Mouse (Mus musculus) MEL (cell line): ENCODE data around the gene Zfp74. TPM values are rescaled to one million over a fixed set of nuclear protein-coding genes. Genes with fewer than 3 reads are reported as not detected.

Experiments used
- DNase-seq: peaks from one replicate; pipeline ENCODE4 v3.0.0; 2011; ENCODE audit warnings: low read depth, low spot score
- H3K27ac ChIP-seq: 2 replicates; pipeline ENCODE4 v1.5.1; 2012; ENCODE audit warnings: low read depth, mild to moderate bottlenecking, control low read depth, low read length, moderate library complexity; ENCODE audit not compliant: control insufficient read depth
- H3K27me3 ChIP-seq, 2 experiments: fragments of 150-350 bp in 1 of 2; sonication (generic) in 1 of 2; 2 replicates each; pipeline ENCODE4 v1.6.1; 2012; ENCODE audit warnings: low read length in 2 of 2, mild to moderate bottlenecking in 2 of 2, improper control_type of control experiment in 1 of 2, moderate library complexity in 1 of 2; ENCODE audit not compliant: insufficient read depth in 2 of 2, control insufficient read depth in 1 of 2
- H3K36me3 ChIP-seq, 2 experiments: 2 replicates each; pipeline ENCODE4 v1.6.1; 2012 to 2014; ENCODE audit warnings: low read length in 2 of 2, improper control_type of control experiment in 1 of 2, inconsistent platforms in 1 of 2, mild to moderate bottlenecking in 1 of 2; ENCODE audit not compliant: insufficient read depth in 2 of 2, control insufficient read depth in 1 of 2
- H3K4me1 ChIP-seq, 2 experiments: fragments of 150-350 bp in 1 of 2; sonication (generic) in 1 of 2; 2 replicates each; pipeline ENCODE4 v1.6.1; 2012; ENCODE audit warnings: low read length in 2 of 2, improper control_type of control experiment in 1 of 2, mild to moderate bottlenecking in 1 of 2; ENCODE audit not compliant: insufficient read depth in 2 of 2, control insufficient read depth in 1 of 2
- H3K4me3 ChIP-seq, 2 experiments: fragments of 150-350 bp in 1 of 2; sonication (generic) in 1 of 2; 2 replicates each; pipeline ENCODE4 v1.5.1; 2012; ENCODE audit warnings: low read depth in 2 of 2, low read length in 2 of 2, mild to moderate bottlenecking in 2 of 2, moderate library complexity in 2 of 2, control low read depth in 1 of 2, improper control_type of control experiment in 1 of 2; ENCODE audit not compliant: control insufficient read depth in 1 of 2, insufficient read depth in 1 of 2
- H3K79me2 ChIP-seq: 2 replicates; pipeline ENCODE4 v1.6.1; 2012; ENCODE audit warnings: mild to moderate bottlenecking, low read length, moderate library complexity; ENCODE audit not compliant: control insufficient read depth, poor library complexity, insufficient read depth
- H3K9ac ChIP-seq: 2 replicates; pipeline ENCODE4 v1.6.1; 2012; ENCODE audit warnings: low read depth, mild to moderate bottlenecking, control low read depth, low read length, moderate library complexity; ENCODE audit not compliant: control insufficient read depth, poor library complexity, severe bottlenecking
- H3K9me3 ChIP-seq: fragments of 150-350 bp; sonication (generic); replicated peaks from 2 replicates; pipeline ENCODE4 v1.6.1; 2012; ENCODE audit warnings: mild to moderate bottlenecking, low read length, improper control_type of control experiment, moderate library complexity; ENCODE audit not compliant: insufficient read depth
- BHLHE40 ChIP-seq: IDR thresholded peaks from 2 replicates; pipeline ENCODE4 v1.6.1; 2012; ENCODE audit warnings: low read depth, mild to moderate bottlenecking, inconsistent platforms, low read length, improper control_type of control experiment, borderline replicate concordance
- CHD1 ChIP-seq: IDR thresholded peaks from 2 replicates; pipeline ENCODE4 v1.6.1; 2012; ENCODE audit warnings: low read depth, mild to moderate bottlenecking, inconsistent platforms, low read length, improper control_type of control experiment
- CHD2 ChIP-seq: IDR thresholded peaks from 2 replicates; pipeline ENCODE4 v1.6.1; 2011; ENCODE audit warnings: low read length, improper control_type of control experiment
- CTCF ChIP-seq, 3 experiments: IDR thresholded peaks in 2 of 3; conservative IDR thresholded peaks in 1 of 3; 2 replicates each; pipeline ENCODE4 v1.5.1; 2011 to 2012; ENCODE audit warnings: low read length in 3 of 3, low read depth in 2 of 3, mild to moderate bottlenecking in 2 of 3, improper control_type of control experiment in 1 of 3, inconsistent platforms in 1 of 3, mixed read lengths in 1 of 3, moderate library complexity in 1 of 3; ENCODE audit not compliant: control insufficient read depth in 1 of 3, insufficient read depth in 1 of 3, poor library complexity in 1 of 3, severe bottlenecking in 1 of 3
- EP300 ChIP-seq, 2 experiments: IDR thresholded peaks; 2 replicates each; pipeline ENCODE4 v1.6.1; 2011; ENCODE audit warnings: improper control_type of control experiment in 2 of 2, low read length in 2 of 2, low read depth in 1 of 2, mild to moderate bottlenecking in 1 of 2
- GABPA ChIP-seq: IDR thresholded peaks from 2 replicates; pipeline ENCODE4 v1.6.1; 2012; ENCODE audit warnings: low read depth, mild to moderate bottlenecking, inconsistent platforms, low read length, improper control_type of control experiment, moderate library complexity
- GATA1 ChIP-seq: IDR thresholded peaks from 2 replicates; pipeline ENCODE4 v1.6.1; 2011; ENCODE audit warnings: low read depth, low read length, improper control_type of control experiment
- JUND ChIP-seq: IDR thresholded peaks from 2 replicates; pipeline ENCODE4 v1.6.1; 2011; ENCODE audit warnings: low read depth, mild to moderate bottlenecking, improper control_type of control experiment, low read length
- KAT2A ChIP-seq: conservative IDR thresholded peaks from 2 replicates; pipeline ENCODE4 v1.6.1; 2012; ENCODE audit warnings: low read depth, low read length, improper control_type of control experiment, inconsistent platforms
- MAFK ChIP-seq: IDR thresholded peaks from 2 replicates; pipeline ENCODE4 v1.6.1; 2011; ENCODE audit warnings: low read depth, mild to moderate bottlenecking, low read length, improper control_type of control experiment, borderline replicate concordance
- MXI1 ChIP-seq: IDR thresholded peaks from 2 replicates; pipeline ENCODE4 v1.6.1; 2011; ENCODE audit warnings: mild to moderate bottlenecking, low read depth, low read length, improper control_type of control experiment
- POLR2A ChIP-seq, 2 experiments: IDR thresholded peaks; 2 replicates each; pipeline ENCODE4 v1.6.1; 2011 to 2012; ENCODE audit warnings: low read length in 2 of 2, mild to moderate bottlenecking in 2 of 2, control low read depth in 1 of 2, improper control_type of control experiment in 1 of 2, low read depth in 1 of 2, moderate library complexity in 1 of 2; ENCODE audit not compliant: control insufficient read depth in 1 of 2, insufficient read depth in 1 of 2, poor library complexity in 1 of 2
- POLR2AphosphoS2 ChIP-seq: IDR thresholded peaks from 2 replicates; pipeline ENCODE4 v1.6.1; 2011; ENCODE audit warnings: low read length, improper control_type of control experiment
- POLR2AphosphoS5 ChIP-seq: IDR thresholded peaks from 2 replicates; pipeline ENCODE4 v1.6.1; 2012; ENCODE audit warnings: low read depth, borderline replicate concordance, mild to moderate bottlenecking, inconsistent platforms, low read length, moderate library complexity, mixed read lengths
- RCOR1 ChIP-seq: IDR thresholded peaks from 2 replicates; pipeline ENCODE4 v1.6.1; 2012; ENCODE audit warnings: low read depth, mild to moderate bottlenecking, inconsistent platforms, low read length, improper control_type of control experiment
- SMC3 ChIP-seq: IDR thresholded peaks from 2 replicates; pipeline ENCODE4 v1.6.1; 2011; ENCODE audit warnings: low read depth, low read length, improper control_type of control experiment
- USF2 ChIP-seq, 2 experiments: IDR thresholded peaks; 2 replicates each; pipeline ENCODE4 v1.6.1; 2011 to 2012; ENCODE audit warnings: improper control_type of control experiment in 2 of 2, low read length in 2 of 2, borderline replicate concordance in 1 of 2, inconsistent platforms in 1 of 2, low read depth in 1 of 2, mild to moderate bottlenecking in 1 of 2; ENCODE audit not compliant: insufficient read depth in 1 of 2
- ZC3H11A ChIP-seq: IDR thresholded peaks from 2 replicates; pipeline ENCODE4 v1.6.1; 2012; ENCODE audit warnings: low read depth, mild to moderate bottlenecking, inconsistent platforms, low read length, improper control_type of control experiment
- ZKSCAN1 ChIP-seq: IDR thresholded peaks from 2 replicates; pipeline ENCODE4 v1.6.1; 2012; ENCODE audit warnings: low read depth, mild to moderate bottlenecking, inconsistent platforms, low read length, improper control_type of control experiment, moderate library complexity
- polyA plus RNA-seq, 2 experiments: library from polyadenylated mRNA; stranded (reverse) in 1 of 2; unstranded in 1 of 2; fragments of >175 nt in 1 of 2; fragments of >200 nt in 1 of 2; gene quantifications; 2 replicates each; pipeline versions ENCODE4 v1.2.1 to v1.2.4; 2012; ENCODE audit warnings: low replicate concordance in 2 of 2, low read depth in 1 of 2; ENCODE audit not compliant: insufficient read length in 2 of 2, insufficient read depth in 1 of 2, missing spikeins in 1 of 2
- total RNA-seq: library from RNA; depleted of rRNA; stranded (reverse); fragments of 300-350 nt; gene quantifications from 2 replicates; pipeline ENCODE4 v1.2.3, GENCODE M21; 2012

Zfp74 gene
- total and polyA plus RNA-seq, 3 experiments = 4.8 to 9.4 TPM; not detected in 1

GRCm38 (mm10) chr7:29905966-29906681 is 47.8 kb downstream of the Zfp74 start, which contains the start of gene Zfp27 (continued):
- TF ChIP-seq BHLHE40 (0 out of 2 replicates have a peak, but pooled peaks have one; percentile 34), MXI1 (peak; percentile 56; the same call in 1 of the 2 replicates), GATA1 (no peak), POLR2AphosphoS2 (peak; percentile 54; the same call in 1 of the 2 replicates), POLR2A (IDR thresholded peaks at IDR 0.05; ENCODE audit: control insufficient read depth in 1 of 2, insufficient read depth in 1 of 2, low read depth in 1 of 2, low read length in 2 of 2, poor library complexity in 1 of 2) (peak in 1 of 2 experiments; percentile 57; a peak in 2 of 4 replicates), POLR2AphosphoS5 (no peak)

- DNase-seq = no peak
- H3K27ac ChIP-seq = no peak overlapping the region
- H3K4me1 ChIP-seq = peaks cover 0 to 5% of the 10 kb centered on the region in 2 experiments; a peak in 1 of 4 replicates
- H3K9ac ChIP-seq = no peak overlapping the region
- peaks cover 0 to 2% of the 10 kb centered on the region in 2 experiments; a peak in 2 of 4 replicates for H3K36me3 ChIP-seq
- no peaks in the 10 kb centered on the region for H3K9me3 ChIP-seq
- TF ChIP-seq SMC3 (no peak), RCOR1 (no peak), ZKSCAN1 (no peak), CHD1 (no peak), ZC3H11A (no peak), CHD2 (no peak), BHLHE40 (no peak), USF2 (IDR thresholded peaks at IDR 0.05; ENCODE audit: borderline replicate concordance in 1 of 2, insufficient read depth in 1 of 2, low read depth in 1 of 2, low read length in 2 of 2) (no peak), POLR2AphosphoS2 (no peak), JUND (no peak), CTCF (IDR thresholded peaks at IDR 0.05 in 2 of 3, conservative IDR thresholded peaks at IDR 0.05 in 1 of 3; ENCODE audit: control insufficient read depth in 1 of 3, insufficient read depth in 1 of 3, low read depth in 2 of 3, low read length in 3 of 3, poor library complexity in 1 of 3, severe bottlenecking in 1 of 3) (no peak), POLR2A (IDR thresholded peaks at IDR 0.05; ENCODE audit: control insufficient read depth in 1 of 2, insufficient read depth in 1 of 2, low read depth in 1 of 2, low read length in 2 of 2, poor library complexity in 1 of 2) (no peak), EP300 (IDR thresholded peaks at IDR 0.05; ENCODE audit: low read depth in 1 of 2, low read length in 2 of 2) (no peak), GABPA (no peak), KAT2A (no peak), MAFK (no peak)
- H3K79me2 ChIP-seq = no peaks in the 10 kb centered on the region
- no peak overlapping the region for H3K4me3 ChIP-seq
- no peaks in the 10 kb centered on the region for H3K27me3 ChIP-seq
These were observed 49.8 kb downstream of the Zfp74 start for GRCm38 (mm10) chr7:29904101-29904500.
